Mouse (Mus musculus): ENCODE data around the gene Ephb2. TPM values are rescaled to one million over a fixed set of nuclear protein-coding genes. Genes with fewer than 3 reads are reported as not detected.

Ephb2 gene
- 10 to 100 TPM; 21.2 to 21.3 TPM for total RNA-seq (2021)
- long read RNA-seq, full-length matches to known transcripts, result 4 of 8 reads
- long read RNA-seq, partial matches to known transcripts, result 1 of 8 reads
- long read RNA-seq, other reads (novel, unspliced or antisense), result 3 of 8 reads

GRCm38 (mm10) chr4:136835621-136836386 is at the start of gene Ephb2:
Ephb2 (minus strand) TSS chr4:136835988.
- peak; percentile 74 to 84 for DNase-seq (ENCODE audit: low spot score in 2 of 2)

- peak in 1 of 2 experiments; percentile 61 for DNase-seq (ENCODE audit: low spot score in 2 of 2)
These were observed 42.8 kb upstream of the Ephb2 start for GRCm38 (mm10) chr4:136878601-136879000.

- no peak for DNase-seq (ENCODE audit: low spot score in 2 of 2)
These were observed 42.4 kb upstream of the Ephb2 start for GRCm38 (mm10) chr4:136878171-136878570.

DNA sequence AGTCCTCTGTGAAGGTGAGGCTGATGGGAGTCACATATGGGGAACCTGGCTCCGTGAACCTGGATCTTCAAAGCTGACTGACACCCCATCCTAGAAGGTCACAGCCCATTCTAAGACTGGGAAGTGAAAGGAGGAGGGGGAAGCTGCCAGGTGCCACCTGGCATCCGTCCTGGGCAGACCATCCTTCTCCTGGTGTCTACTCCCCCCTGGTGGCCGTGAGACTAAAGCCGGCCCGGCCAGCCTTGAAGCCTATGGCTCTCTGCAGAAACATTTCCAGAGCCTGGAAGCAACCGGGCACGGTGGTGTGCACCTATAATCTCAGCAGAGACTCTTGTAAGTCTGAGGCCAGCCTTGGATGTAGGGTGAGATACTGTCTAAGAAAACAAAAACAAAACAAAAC is 41.2 kb upstream of the Ephb2 start:
- peak in 1 of 2 experiments; percentile 44 for DNase-seq (ENCODE audit: low spot score in 2 of 2)

DNA sequence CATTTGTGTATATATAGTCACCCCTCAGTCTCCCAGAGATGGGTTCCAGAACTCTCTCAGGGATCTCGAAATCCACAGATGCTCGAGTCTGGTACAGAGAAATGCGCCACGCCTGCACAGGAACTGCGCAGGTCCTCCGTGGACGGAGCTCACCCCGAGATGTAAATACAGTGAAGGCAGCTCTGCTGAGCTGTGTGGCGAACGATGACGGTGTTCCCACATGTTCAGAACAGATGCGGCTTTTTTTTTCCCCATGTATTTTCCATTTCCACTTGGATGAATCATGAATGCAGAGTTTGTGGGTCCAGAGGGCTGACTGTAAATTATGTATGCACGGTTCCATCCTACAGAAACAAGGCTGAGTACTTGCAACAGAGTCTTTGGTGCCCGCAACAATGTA is 39.2 kb upstream of the Ephb2 start:
- DNase-seq (ENCODE audit: low spot score in 2 of 2), result no peak

GRCm38 (mm10) chr4:136868371-136868770 is 32.6 kb upstream of the Ephb2 start:
- no peak for DNase-seq (ENCODE audit: low spot score in 2 of 2)

- DNase-seq (ENCODE audit: low spot score in 2 of 2), result no peak
These were observed 32.0 kb upstream of the Ephb2 start for GRCm38 (mm10) chr4:136867690-136868345.

DNA sequence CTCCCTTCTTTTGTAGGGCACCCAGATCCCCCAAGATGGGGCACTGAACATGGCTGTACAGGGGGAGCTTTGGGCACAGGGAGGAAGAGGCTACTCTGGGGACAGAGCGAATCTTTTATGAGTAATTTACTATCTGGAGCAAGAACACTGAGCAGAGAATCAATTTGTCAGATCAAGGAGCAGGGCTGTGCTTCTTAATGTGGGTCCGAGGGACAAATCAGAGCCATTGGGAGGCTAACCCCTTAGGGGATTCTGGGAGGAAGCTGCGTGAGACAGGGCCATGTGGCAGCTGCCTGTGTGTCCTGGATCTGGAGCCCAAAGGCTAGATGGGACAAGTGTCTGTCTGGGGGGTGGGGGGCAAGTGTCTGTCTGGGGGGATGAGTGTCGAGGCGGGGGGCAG is 29.7 kb upstream of the Ephb2 start:
- no peak for DNase-seq (ENCODE audit: low spot score in 2 of 2)

DNA sequence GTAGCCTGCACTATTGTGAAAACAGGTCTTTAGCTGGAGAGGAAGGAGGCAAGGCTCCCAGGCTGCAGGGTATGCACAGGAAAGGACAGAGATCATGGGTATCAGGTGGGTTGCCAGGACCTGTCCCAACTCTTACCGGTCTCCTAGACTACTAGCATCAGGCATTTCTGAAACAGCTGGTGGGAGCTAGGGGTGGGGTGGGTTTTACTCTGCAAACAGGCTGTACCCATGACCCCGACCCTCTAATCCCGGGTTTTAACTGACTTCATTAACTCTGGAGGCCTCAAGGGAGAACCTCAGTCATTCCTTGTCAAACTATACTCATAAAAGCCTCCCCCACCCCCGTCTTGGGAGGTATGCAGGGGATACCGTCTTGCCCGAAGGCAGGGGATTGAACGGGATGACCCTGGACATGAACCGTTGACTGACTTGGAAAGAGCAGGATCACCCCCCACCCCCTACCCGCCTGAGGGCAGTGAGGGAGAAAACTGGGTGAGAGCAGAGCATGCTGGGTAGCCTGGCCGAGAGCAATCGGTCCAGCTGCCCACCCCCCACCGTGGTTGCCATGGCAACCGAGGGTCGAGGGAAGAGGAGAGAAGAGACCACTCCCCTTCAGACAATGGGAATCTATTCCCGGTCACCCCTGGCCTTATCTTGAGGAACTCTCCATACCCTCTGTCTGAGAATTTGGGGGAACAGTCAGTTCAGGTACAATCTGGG is 29.1 kb upstream of the Ephb2 start:
- DNase-seq (ENCODE audit: low spot score in 2 of 2), result no peak

- no peak for DNase-seq (ENCODE audit: low spot score in 2 of 2)
These were observed 27.7 kb upstream of the Ephb2 start for GRCm38 (mm10) chr4:136863517-136863916.

GRCm38 (mm10) chr4:136862411-136862810 is 26.6 kb upstream of the Ephb2 start:
- no peak for DNase-seq (ENCODE audit: low spot score in 2 of 2)

DNA sequence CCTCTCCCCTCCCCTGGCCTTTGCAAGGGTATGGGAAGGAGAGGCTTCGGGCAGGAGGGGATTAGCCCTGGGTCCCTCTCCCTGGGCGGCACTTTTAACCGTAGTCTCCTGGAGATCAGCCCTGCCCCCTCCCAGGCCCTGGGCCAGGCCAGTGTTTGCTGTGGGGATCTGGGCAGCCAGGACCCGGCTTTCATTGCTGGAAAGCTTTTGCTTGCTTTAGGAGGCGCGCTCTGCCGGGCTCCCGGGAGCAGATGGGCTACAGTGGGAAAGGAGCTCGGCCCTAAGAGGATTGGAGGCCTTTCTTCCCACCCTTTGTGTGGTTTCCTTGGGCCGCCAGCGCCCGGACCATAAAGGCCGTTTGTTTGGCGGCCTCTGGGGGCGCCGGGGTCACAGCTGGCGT is 26.0 kb upstream of the Ephb2 start:
- DNase-seq (ENCODE audit: low spot score in 2 of 2), result no peak

DNA sequence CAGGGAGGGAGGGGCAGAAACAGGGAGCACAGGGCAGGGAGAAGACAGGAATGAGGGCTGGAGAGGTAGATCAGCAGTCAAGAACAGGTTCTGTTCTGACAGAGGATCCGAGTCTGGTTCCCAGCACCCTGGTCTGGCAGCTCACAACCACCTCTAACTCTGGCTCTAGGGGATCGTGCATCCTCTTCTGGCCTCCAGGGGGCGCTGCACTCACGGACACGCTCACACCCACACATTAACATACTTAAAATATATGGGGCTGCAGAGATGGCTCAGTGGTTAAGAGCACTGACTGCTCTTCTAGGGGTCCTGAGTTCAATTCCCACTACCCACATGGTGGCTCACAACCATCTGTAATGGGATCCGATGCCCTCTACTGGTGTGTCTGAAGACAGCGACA is 24.2 kb upstream of the Ephb2 start:
- DNase-seq (ENCODE audit: low spot score in 2 of 2), result no peak

DNA sequence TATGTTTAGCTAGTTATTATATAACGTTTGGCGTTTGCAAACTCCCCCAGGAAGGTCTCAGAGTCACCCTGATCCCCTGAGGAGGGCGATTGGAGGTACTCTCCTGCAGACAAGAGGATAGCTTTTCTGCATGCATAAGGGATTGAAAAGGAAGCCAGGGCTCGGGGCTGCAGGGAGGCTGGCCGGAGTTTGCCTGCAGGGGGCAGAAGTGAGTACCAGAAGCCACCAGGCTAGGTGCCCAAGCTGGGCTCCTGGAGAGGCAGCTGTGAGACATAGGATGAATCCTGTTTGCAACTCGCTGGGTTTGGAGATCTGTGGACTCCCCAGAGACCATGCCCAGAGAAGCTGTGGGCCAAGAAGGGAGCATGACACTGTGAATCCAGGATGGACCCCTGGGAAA is 19.3 kb upstream of the Ephb2 start:
- DNase-seq (ENCODE audit: low spot score in 2 of 2), result peak in 1 of 2 experiments; percentile 43

- no peak for DNase-seq (ENCODE audit: low spot score in 2 of 2)
These were observed 17.2 kb upstream of the Ephb2 start for GRCm38 (mm10) chr4:136852989-136853388.

DNA sequence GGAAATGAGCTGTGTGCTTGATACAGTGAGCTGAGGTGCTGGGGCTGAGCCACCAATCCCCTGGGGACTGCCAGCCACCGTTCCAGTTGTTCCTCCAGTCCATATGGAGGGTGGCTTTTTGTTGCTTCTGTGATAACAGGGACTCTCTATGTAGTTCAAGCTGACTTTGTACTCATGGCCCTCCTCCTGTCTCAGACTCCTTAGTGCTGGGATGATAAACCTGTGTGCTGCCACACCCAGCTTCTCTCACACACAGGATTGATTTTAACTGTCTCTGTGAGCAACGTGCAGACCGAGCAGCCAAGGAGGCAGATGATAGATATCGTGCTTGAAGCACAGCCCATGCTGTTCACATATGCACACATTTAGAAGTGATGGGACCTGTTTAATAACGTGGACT is 16.3 kb upstream of the Ephb2 start:
- DNase-seq (ENCODE audit: low spot score in 2 of 2), result no peak

DNA sequence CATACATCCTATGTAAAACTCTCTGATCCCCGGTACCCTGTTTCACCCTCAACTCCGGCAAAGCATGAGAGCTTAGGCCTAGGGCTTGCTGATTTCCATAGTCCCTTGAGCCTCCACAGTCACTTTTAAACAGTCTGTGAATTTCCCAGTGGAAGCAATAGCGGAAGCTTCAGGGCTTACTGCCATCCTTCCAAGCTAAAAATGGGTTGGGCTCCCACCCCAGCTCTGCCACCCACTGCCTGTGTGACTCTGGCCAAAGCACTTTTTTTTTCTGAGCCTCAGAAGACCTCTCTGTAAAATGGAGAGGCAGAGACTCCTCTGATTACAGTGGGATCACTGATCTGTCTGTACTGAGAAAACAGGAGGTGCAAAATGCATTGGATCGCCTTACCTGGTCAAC is 12.8 kb upstream of the Ephb2 start:
- DNase-seq (ENCODE audit: low spot score in 2 of 2), result peak in 1 of 2 experiments; percentile 28

DNA sequence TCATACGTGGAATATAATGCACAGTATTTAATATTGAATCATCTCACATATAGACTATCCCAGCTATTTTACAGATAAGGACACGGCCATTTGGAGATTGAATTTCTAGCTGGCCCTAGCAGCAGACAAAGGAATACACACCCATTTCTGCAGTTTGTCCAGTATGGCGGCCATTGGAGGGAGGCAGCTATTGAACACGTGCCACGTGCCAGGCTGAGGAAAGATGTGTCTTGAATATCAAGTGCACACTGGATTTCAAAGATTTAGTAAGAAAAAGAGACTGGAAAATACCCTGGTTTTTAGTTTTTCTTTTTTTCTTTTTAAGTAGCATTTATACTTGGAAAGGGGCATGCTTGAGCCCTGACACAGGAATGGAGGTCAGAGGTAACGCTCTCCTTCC is 11.4 kb upstream of the Ephb2 start:
- DNase-seq (ENCODE audit: low spot score in 2 of 2), result no peak

- DNase-seq (ENCODE audit: low spot score in 2 of 2), result no peak
These were observed 7.0 kb upstream of the Ephb2 start for GRCm38 (mm10) chr4:136842802-136843201.

- DNase-seq (ENCODE audit: low spot score in 2 of 2), result no peak
These were observed 6.2 kb upstream of the Ephb2 start for GRCm38 (mm10) chr4:136842033-136842432.

- peak; percentile 71 to 91 for DNase-seq (ENCODE audit: low spot score in 2 of 2)
These were observed 5.3 kb upstream of the Ephb2 start for GRCm38 (mm10) chr4:136841056-136841455.

GRCm38 (mm10) chr4:136838462-136838861 is 2.7 kb upstream of the Ephb2 start:
- DNase-seq (ENCODE audit: low spot score in 2 of 2), result no peak
